Mouse (Mus musculus) hindbrain, postnatal 0 days (tissue): ENCODE measurements around the gene Megf8. TPM values are rescaled to one million over a fixed set of nuclear protein-coding genes. Genes with fewer than 3 reads are reported as not detected.

Experiments
- ATAC-seq: fragments of 200-750 bp; cut with Nextera tagmentation; 2 replicates; pipeline ENCODE4 v1.8.0; 2017; ENCODE audit warnings: mild to moderate bottlenecking, moderate TSS enrichment, moderate library complexity
- DNase-seq: peaks from one replicate; pipeline ENCODE4 v3.0.0-alpha.2; 2015; ENCODE audit warnings: low spot score
- H3K27ac ChIP-seq: fragments of 300-500 bp; sonication (generic); 2 replicates; pipeline ENCODE4 v1.5.1; 2014; ENCODE audit warnings: mild to moderate bottlenecking
- H3K27me3 ChIP-seq: fragments of 300-500 bp; sonication (generic); 2 replicates; pipeline ENCODE4 v1.6.1; 2014; ENCODE audit warnings: low read length, mixed read lengths; ENCODE audit not compliant: insufficient read depth
- H3K36me3 ChIP-seq: fragments of 300-500 bp; sonication (generic); 2 replicates; pipeline ENCODE4 v1.6.1; 2014; ENCODE audit warnings: low read length, mixed read lengths; ENCODE audit not compliant: insufficient read depth
- H3K4me1 ChIP-seq: fragments of 300-500 bp; sonication (generic); 2 replicates; pipeline ENCODE4 v1.6.1; 2014; ENCODE audit warnings: antibody characterized with exemption, low read length, mixed read lengths; ENCODE audit not compliant: insufficient read depth
- H3K4me2 ChIP-seq: fragments of 300-500 bp; sonication (generic); 2 replicates; pipeline ENCODE4 v1.6.1; 2014; ENCODE audit warnings: low read depth, mild to moderate bottlenecking, low read length, moderate library complexity, mixed read lengths
- H3K4me3 ChIP-seq: fragments of 300-500 bp; sonication (generic); 2 replicates; pipeline ENCODE4 v1.5.1; 2014; ENCODE audit warnings: low read length
- H3K9ac ChIP-seq: fragments of 300-500 bp; sonication (generic); replicated peaks from 2 replicates; pipeline ENCODE4 v1.6.1; 2014; ENCODE audit warnings: mild to moderate bottlenecking, low read length, moderate library complexity, mixed read lengths
- H3K9me3 ChIP-seq: fragments of 300-500 bp; sonication (generic); 2 replicates; pipeline ENCODE4 v1.6.1; 2016; ENCODE audit warnings: low read length, mixed read lengths
- CTCF ChIP-seq: IDR thresholded peaks from 2 replicates; pipeline ENCODE4 v1.5.1; 2016; ENCODE audit warnings: antibody characterized with exemption, control low read depth, low read depth
- WGBS: fragments of 180-500 bp; shearing (Covaris S2); extraction: QIAGEN DNeasy Blood & Tissue Kit; methylation state at CpG from one replicate; pipeline ENCODE4 v1.1.7; 2014; 5-methylcytosine and 5-hydroxymethylcytosine counted together
- polyA plus RNA-seq: library from polyadenylated mRNA; unstranded; fragments of >200 nt; fragmentation: Nextera tagmentation; extraction: Ambion mirVana; gene quantifications from 2 replicates; pipeline ENCODE4 v1.2.1, GENCODE M21; 2015
- total RNA-seq: library from RNA; depleted of rRNA; stranded (reverse); fragments of >200 nt; gene quantifications from 2 replicates; pipeline ENCODE4 v1.2.3, GENCODE M21; 2014

Megf8 gene
- total and polyA plus RNA-seq, 2 experiments from 2014 or later, result 14.8 to 105 TPM

GRCm38 (mm10) chr7:25279076-25279860 lies 37.7 kb upstream of the Megf8 start:
- ATAC-seq (peak; percentile 73), DNase-seq (peak; percentile 96)
- peak overlapping the region; percentile 75 for H3K9ac ChIP-seq
- H3K4me1 ChIP-seq, result peaks cover 32% of the 10 kb centered on the region
- H3K4me2 ChIP-seq, result peak overlapping the region; percentile 92
- WGBS, result under 1% methylated on average over 42 of the region's 49 CpGs
- H3K27ac ChIP-seq, result peak overlapping the region; percentile 99
- TF ChIP-seq CTCF, result peak; percentile 60
- no peaks in the 10 kb centered on the region for H3K9me3 ChIP-seq
- no peaks in the 10 kb centered on the region for H3K27me3 ChIP-seq
- H3K36me3 ChIP-seq, result no peaks in the 10 kb centered on the region
- H3K4me3 ChIP-seq, result peak overlapping the region; percentile 54

GRCm38 (mm10) chr7:25279861-25280791 lies 36.8 kb upstream of the Megf8 start:
- WGBS, result 5% methylated on average over 6 of the region's 6 CpGs
- no peaks in the 10 kb centered on the region for H3K27me3 ChIP-seq
- H3K9ac ChIP-seq, result peak overlapping the region; percentile 75
- H3K4me1 ChIP-seq, result peaks cover 40% of the 10 kb centered on the region
- DNase-seq (peak; percentile 42), ATAC-seq (no peak)
- H3K9me3 ChIP-seq, result no peaks in the 10 kb centered on the region
- no peak for TF ChIP-seq CTCF
- H3K4me2 ChIP-seq, result peak overlapping the region; percentile 92
- H3K4me3 ChIP-seq, result peak overlapping the region; percentile 54
- no peaks in the 10 kb centered on the region for H3K36me3 ChIP-seq
- peak overlapping the region; percentile 99 for H3K27ac ChIP-seq

GRCm38 (mm10) chr7:25281166-25281733 lies 35.7 kb upstream of the Megf8 start:
- DNase-seq (peak; percentile 14), ATAC-seq (no peak; the same call in 1 of the 2 replicates)
- Histone ChIP-seq H3K9ac (peak overlapping the region; percentile 33; the same call in 1 of the 2 replicates), H3K27ac (peak overlapping the region; percentile 99), H3K9me3 (no peaks in the 10 kb centered on the region), H3K36me3 (peaks cover 9% of the 10 kb centered on the region), H3K27me3 (no peaks in the 10 kb centered on the region), H3K4me3 (peak overlapping the region; percentile 82), H3K4me2 (peak overlapping the region; percentile 92), H3K4me1 (peaks cover 40% of the 10 kb centered on the region)
- WGBS, result 16% methylated on average over 12 of the region's 12 CpGs
- TF ChIP-seq CTCF, result no peak

- TF ChIP-seq CTCF, result peak; percentile 6; the same call in 1 of the 2 replicates
- Histone ChIP-seq H3K9me3 (no peaks in the 10 kb centered on the region), H3K4me3 (peak overlapping the region; percentile 82), H3K9ac (peak overlapping the region; percentile 79), H3K27me3 (no peaks in the 10 kb centered on the region), H3K27ac (peak overlapping the region; percentile 99), H3K36me3 (peaks cover 16% of the 10 kb centered on the region), H3K4me2 (peak overlapping the region; percentile 92), H3K4me1 (peaks cover 40% of the 10 kb centered on the region)
- WGBS, result under 1% methylated on average over 74 of the region's 108 CpGs
- ATAC-seq, result peak; percentile 83
- DNase-seq, result peak; percentile 98
Measured at GRCm38 (mm10) chr7:25281734-25282601, 35.0 kb upstream of the Megf8 start.

GRCm38 (mm10) chr7:25282731-25283211 lies 34.2 kb upstream of the Megf8 start:
- WGBS, result 2% methylated on average over 28 of the region's 36 CpGs

More at GRCm38 (mm10) chr7:25282731-25283211, 34.2 kb upstream of the Megf8 start:
- TF ChIP-seq CTCF, result peak; percentile 35; the same call in 1 of the 2 replicates
- Histone ChIP-seq H3K9ac (peak overlapping the region; percentile 79), H3K4me3 (peak overlapping the region; percentile 82), H3K27me3 (no peaks in the 10 kb centered on the region), H3K27ac (peak overlapping the region; percentile 99), H3K9me3 (no peaks in the 10 kb centered on the region), H3K36me3 (peaks cover 25% of the 10 kb centered on the region), H3K4me2 (peak overlapping the region; percentile 92), H3K4me1 (peaks cover 35% of the 10 kb centered on the region)
- DNase-seq (peak; percentile 67), ATAC-seq (0 out of 2 replicates have a peak, but pooled peaks have one; percentile 5)
